Mouse (Mus musculus) lung, embryonic 14.5 days (tissue): ENCODE measurements around the gene Gm26620. TPM values are rescaled to one million over a fixed set of nuclear protein-coding genes. Genes with fewer than 3 reads are reported as not detected.

Experiments
- ATAC-seq: fragments of 200-750 bp; cut with Nextera tagmentation; 2 replicates; pipeline ENCODE4 v1.8.0; 2017; ENCODE audit warnings: mild to moderate bottlenecking, moderate TSS enrichment, moderate library complexity; ENCODE audit not compliant: insufficient read depth
- DNase-seq: peaks from one replicate; pipeline ENCODE4 v3.0.0-alpha.2; 2015
- H3K27ac ChIP-seq: fragments of 300-500 bp; sonication (generic); 2 replicates; pipeline ENCODE4 v1.5.1; 2014; ENCODE audit warnings: low read depth, mild to moderate bottlenecking, moderate library complexity
- H3K27me3 ChIP-seq: fragments of 300-500 bp; sonication (generic); 2 replicates; pipeline ENCODE4 v1.6.1; 2014; ENCODE audit warnings: low read length, control low read depth; ENCODE audit not compliant: insufficient read depth
- H3K36me3 ChIP-seq: fragments of 300-500 bp; sonication (generic); 2 replicates; pipeline ENCODE4 v1.6.1; 2014; ENCODE audit warnings: control low read depth; ENCODE audit not compliant: insufficient read depth
- H3K4me1 ChIP-seq: fragments of 300-500 bp; sonication (generic); 2 replicates; pipeline ENCODE4 v1.6.1; 2014; ENCODE audit warnings: antibody characterized with exemption, control low read depth; ENCODE audit not compliant: insufficient read depth
- H3K4me2 ChIP-seq: fragments of 300-500 bp; sonication (generic); 2 replicates; pipeline ENCODE4 v1.6.1; 2014; ENCODE audit warnings: mild to moderate bottlenecking
- H3K4me3 ChIP-seq: fragments of 300-500 bp; sonication (generic); 2 replicates; pipeline ENCODE4 v1.5.1; 2014; ENCODE audit warnings: low read depth, low read length
- H3K9ac ChIP-seq: fragments of 300-500 bp; sonication (generic); 2 replicates; pipeline ENCODE4 v1.6.1; 2014
- H3K9me3 ChIP-seq: fragments of 300-500 bp; sonication (generic); 2 replicates; pipeline ENCODE4 v1.6.1; 2016; ENCODE audit warnings: low read depth, low read length, control low read depth
- CTCF ChIP-seq: IDR thresholded peaks from 2 replicates; pipeline ENCODE4 v1.5.1; 2016; ENCODE audit warnings: antibody characterized with exemption, low read depth
- WGBS: fragments of 180-500 bp; shearing (Covaris S2); extraction: QIAGEN DNeasy Blood & Tissue Kit; methylation state at CpG from one replicate; pipeline ENCODE4 v1.1.7; 2014; 5-methylcytosine and 5-hydroxymethylcytosine counted together
- polyA plus RNA-seq: library from polyadenylated mRNA; unstranded; fragments of >200 nt; fragmentation: Nextera tagmentation; extraction: Ambion mirVana; gene quantifications from 2 replicates; pipeline ENCODE4 v1.2.1, GENCODE M21; 2014

Gm26620 gene
- polyA plus RNA-seq, 1 experiment from 2014 or later, result not detected

DNA sequence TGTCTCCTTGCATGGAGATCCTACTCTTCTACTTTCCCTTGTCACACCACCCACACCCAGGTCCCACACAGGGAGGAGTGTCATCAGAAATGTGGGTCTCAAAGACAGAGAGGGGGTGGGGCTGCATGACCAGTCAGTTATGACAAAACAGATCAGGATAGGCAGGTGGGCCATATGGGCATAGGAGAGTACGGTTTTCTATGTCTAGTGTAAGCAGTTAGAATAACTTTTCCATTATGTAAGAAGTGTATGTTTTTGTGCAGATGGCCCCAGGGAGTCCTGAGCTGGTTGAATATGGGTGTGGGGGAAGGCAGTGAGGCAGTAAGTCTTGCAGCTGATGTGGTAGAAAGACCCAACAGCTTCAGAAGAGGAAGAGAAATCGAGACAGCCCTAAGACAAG is 43.6 kb downstream of the Gm26620 start:
- TF ChIP-seq CTCF, result no peak
- no peak overlapping the region for H3K4me3 ChIP-seq
- H3K27me3 ChIP-seq, result no peaks in the 10 kb centered on the region
- no peak overlapping the region for H3K27ac ChIP-seq
- no peak overlapping the region for H3K9ac ChIP-seq
- ATAC-seq, result no peak
- no peak for DNase-seq
- 65% methylated on average over 2 of the region's 2 CpGs for WGBS
- no peaks in the 10 kb centered on the region for H3K36me3 ChIP-seq
- no peaks in the 10 kb centered on the region for H3K4me1 ChIP-seq
- H3K9me3 ChIP-seq, result no peaks in the 10 kb centered on the region
- no peak overlapping the region for H3K4me2 ChIP-seq

DNA sequence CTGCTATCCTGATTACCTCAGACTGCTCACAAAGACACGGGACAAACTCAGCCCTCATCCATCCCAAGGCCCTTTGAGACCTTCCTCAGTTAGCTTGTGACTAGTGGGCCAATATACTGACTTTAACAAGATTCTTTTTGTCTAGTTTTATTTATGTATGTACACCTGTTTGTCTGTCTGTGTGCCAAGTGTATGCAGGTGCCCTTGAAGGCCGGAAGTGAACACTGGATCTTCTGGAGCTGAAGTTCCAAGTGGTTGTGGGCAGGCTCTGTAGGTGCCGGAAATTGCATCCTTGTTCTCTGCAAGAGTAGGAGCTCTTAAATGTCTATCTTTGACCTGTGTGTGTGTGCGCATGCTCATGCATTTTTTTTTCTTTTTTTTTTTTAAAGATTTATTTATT is 44.4 kb downstream of the Gm26620 start:
- Histone ChIP-seq H3K4me1 (no peaks in the 10 kb centered on the region), H3K27me3 (no peaks in the 10 kb centered on the region), H3K27ac (no peak overlapping the region), H3K9ac (no peak overlapping the region), H3K9me3 (no peaks in the 10 kb centered on the region), H3K4me2 (no peak overlapping the region), H3K36me3 (no peaks in the 10 kb centered on the region), H3K4me3 (no peak overlapping the region)
- DNase-seq, result no peak
- no peak for ATAC-seq
- 73% methylated on average over 4 of the region's 4 CpGs for WGBS
- TF ChIP-seq CTCF, result no peak

DNA sequence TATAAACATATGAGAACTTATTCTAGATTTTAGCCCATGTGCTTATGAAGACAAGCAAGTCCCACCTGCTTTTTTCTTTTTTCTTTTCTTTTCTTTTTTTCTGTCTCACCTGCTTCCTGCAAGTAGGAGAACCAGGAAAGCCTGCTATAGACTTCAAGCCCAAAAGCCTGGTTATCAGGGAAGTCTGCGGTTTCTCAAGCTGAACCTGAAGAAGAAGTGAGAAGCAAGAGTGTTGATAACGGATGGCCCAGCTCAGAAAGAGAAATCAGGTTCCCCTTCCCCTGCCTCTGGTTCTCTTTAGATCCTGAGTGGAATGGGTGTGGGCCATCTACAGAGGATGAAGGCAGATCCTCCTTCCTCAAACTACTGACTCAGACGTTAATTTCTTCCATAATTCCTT is 47.2 kb downstream of the Gm26620 start:
- ATAC-seq (no peak), DNase-seq (no peak)
- 74% methylated on average over 3 of the region's 3 CpGs for WGBS
- H3K4me3 ChIP-seq, result no peak overlapping the region
- no peak for TF ChIP-seq CTCF
- H3K4me1 ChIP-seq, result no peaks in the 10 kb centered on the region
- no peak overlapping the region for H3K4me2 ChIP-seq
- H3K9me3 ChIP-seq, result no peaks in the 10 kb centered on the region
- no peaks in the 10 kb centered on the region for H3K27me3 ChIP-seq
- H3K9ac ChIP-seq, result no peak overlapping the region
- H3K27ac ChIP-seq, result no peak overlapping the region
- H3K36me3 ChIP-seq, result no peaks in the 10 kb centered on the region

- no peak overlapping the region for H3K4me2 ChIP-seq
- H3K9ac ChIP-seq, result no peak overlapping the region
- TF ChIP-seq CTCF, result no peak
- H3K36me3 ChIP-seq, result no peaks in the 10 kb centered on the region
- H3K4me1 ChIP-seq, result no peaks in the 10 kb centered on the region
- DNase-seq, result no peak
- no peaks in the 10 kb centered on the region for H3K27me3 ChIP-seq
- no peak overlapping the region for H3K4me3 ChIP-seq
- no peak for ATAC-seq
- H3K27ac ChIP-seq, result no peak overlapping the region
- 73% methylated on average over 6 of the region's 6 CpGs for WGBS
- H3K9me3 ChIP-seq, result no peaks in the 10 kb centered on the region
Measured at GRCm38 (mm10) chr1:170933386-170933920, 48.6 kb downstream of the Gm26620 start.

DNA sequence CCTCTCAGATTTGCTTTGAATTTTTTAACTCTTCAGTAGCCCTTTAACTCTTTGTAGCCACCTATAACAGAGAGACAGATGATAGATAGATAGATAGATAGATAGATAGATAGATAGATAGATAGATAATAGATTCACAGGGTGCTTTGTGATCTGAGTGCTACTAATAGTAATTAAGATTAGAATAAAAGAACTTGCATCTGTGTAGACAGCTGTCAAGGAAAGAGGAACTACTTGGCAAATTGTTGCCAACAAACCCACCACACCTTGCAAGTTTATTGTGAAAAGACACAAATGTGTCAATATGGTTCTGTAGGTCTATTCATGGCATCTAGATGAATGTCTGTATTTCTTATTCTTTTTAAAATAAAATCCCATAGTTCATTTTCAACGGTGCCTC is 49.1 kb downstream of the Gm26620 start:
- Histone ChIP-seq H3K9me3 (no peaks in the 10 kb centered on the region), H3K36me3 (no peaks in the 10 kb centered on the region), H3K4me3 (no peak overlapping the region), H3K4me2 (no peak overlapping the region), H3K27ac (no peak overlapping the region), H3K4me1 (no peaks in the 10 kb centered on the region), H3K9ac (no peak overlapping the region), H3K27me3 (no peaks in the 10 kb centered on the region)
- ATAC-seq, result no peak
- no peak for TF ChIP-seq CTCF
- 80% methylated on average over 1 of the region's 1 CpGs for WGBS
- no peak for DNase-seq

DNA sequence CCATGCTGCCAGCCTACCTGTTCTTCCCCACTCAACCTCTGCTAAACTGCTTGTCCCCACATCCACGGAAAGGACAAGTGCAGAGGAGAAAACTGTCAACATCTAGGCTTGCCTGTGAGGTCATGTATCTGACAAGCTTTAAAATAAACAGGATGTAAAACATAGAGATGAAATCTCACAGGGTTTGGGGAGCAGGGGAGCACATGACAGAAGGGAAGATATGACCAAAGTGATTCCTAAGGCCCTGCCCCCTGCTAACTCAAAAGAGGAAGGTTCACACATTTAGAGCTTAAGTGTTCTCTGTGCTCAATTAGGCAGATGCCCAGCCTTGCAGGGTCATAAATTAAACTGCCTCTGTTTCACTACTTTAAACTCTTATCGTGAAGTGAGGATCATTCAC is 49.5 kb downstream of the Gm26620 start:
- WGBS, result 49% methylated on average over 2 of the region's 2 CpGs
- Histone ChIP-seq H3K9me3 (no peaks in the 10 kb centered on the region), H3K4me2 (no peak overlapping the region), H3K4me1 (no peaks in the 10 kb centered on the region), H3K36me3 (no peaks in the 10 kb centered on the region), H3K9ac (no peak overlapping the region), H3K4me3 (no peak overlapping the region), H3K27ac (no peak overlapping the region), H3K27me3 (no peaks in the 10 kb centered on the region)
- no peak for ATAC-seq
- TF ChIP-seq CTCF, result no peak
- DNase-seq, result no peak

Other genes starting within 250 kb of the Gm26620 start
- gene Olfml2b, start 240.5 kb upstream of the Gm26620 start, polyA plus RNA-seq, result 18.8 and 19.9 TPM in 2 replicates
- 9.9 and 11.2 TPM in 2 replicates for gene Atf6, start 17.3 kb upstream of the Gm26620 start, polyA plus RNA-seq
- gene Dusp12, start 475 bp downstream of the Gm26620 start, polyA plus RNA-seq, result 36.7 and 39.9 TPM in 2 replicates
- gene Fcrlb, start 27.9 kb downstream of the Gm26620 start, polyA plus RNA-seq, result not detected in 2 replicates
- not detected in 2 replicates for gene Fcrla, start 42.5 kb downstream of the Gm26620 start, polyA plus RNA-seq
- gene Fcgr2b, start 91.5 kb downstream of the Gm26620 start, polyA plus RNA-seq, result 2.3 and 2.4 TPM in 2 replicates
- gene Fcgr4, start 133.9 kb downstream of the Gm26620 start, polyA plus RNA-seq, result 0.35 and 0.47 TPM in 2 replicates
- 10.8 and 14.3 TPM in 2 replicates for gene Fcgr3, start 179.9 kb downstream of the Gm26620 start, polyA plus RNA-seq
- gene Cfap126, start 228.9 kb downstream of the Gm26620 start, polyA plus RNA-seq, result 2.0 and 2.2 TPM in 2 replicates